Mouse (Mus musculus) CH12.LX (cell line): ENCODE data around the gene Prrc2b.

Experiments used
- ETS1 ChIP-seq: conservative IDR thresholded peaks from 2 replicates; pipeline ENCODE4 v1.6.1; 2012; ENCODE audit warnings: low read depth, mild to moderate bottlenecking, inconsistent platforms, low read length, improper control_type of control experiment, moderate library complexity
- MEF2A ChIP-seq: IDR thresholded peaks from 2 replicates; pipeline ENCODE4 v1.6.1; 2014; ENCODE audit warnings: low read depth, mild to moderate bottlenecking, inconsistent platforms, low read length, improper control_type of control experiment, borderline replicate concordance
- ZMIZ1 ChIP-seq: IDR thresholded peaks from 2 replicates; pipeline ENCODE4 v1.6.1; 2012; ENCODE audit warnings: low read depth, mild to moderate bottlenecking, inconsistent platforms, low read length, improper control_type of control experiment

- no peak for TF ChIP-seq MEF2A
- no peak for TF ChIP-seq ZMIZ1
- TF ChIP-seq ETS1: no peak
These were observed 97.8 kb downstream of the Prrc2b start for GRCm38 (mm10) chr2:32248377-32249361.
